Mouse (Mus musculus) hindbrain, embryonic 16.5 days (tissue): ENCODE data around the gene Chic2. TPM values are rescaled to one million over a fixed set of nuclear protein-coding genes. Genes with fewer than 3 reads are reported as not detected.

Experiments
- ATAC-seq: fragments of 200-750 bp; cut with Nextera tagmentation; 2 replicates; pipeline ENCODE4 v1.8.0; 2017; ENCODE audit warnings: moderate TSS enrichment, moderate library complexity
- H3K27ac ChIP-seq: fragments of 300-500 bp; sonication (generic); 2 replicates; pipeline ENCODE4 v1.5.1; 2014; ENCODE audit warnings: low read depth, mild to moderate bottlenecking, control low read depth, low read length, moderate library complexity
- H3K27me3 ChIP-seq: fragments of 300-500 bp; sonication (generic); replicated peaks from 2 replicates; pipeline ENCODE4 v1.6.1; 2014; ENCODE audit warnings: low read length; ENCODE audit not compliant: control insufficient read depth, insufficient read depth
- H3K36me3 ChIP-seq: fragments of 300-500 bp; sonication (generic); 2 replicates; pipeline ENCODE4 v1.6.1; 2014; ENCODE audit warnings: mild to moderate bottlenecking, low read length, moderate library complexity, mixed read lengths; ENCODE audit not compliant: control insufficient read depth, insufficient read depth
- H3K4me1 ChIP-seq: fragments of 300-500 bp; sonication (generic); 2 replicates; pipeline ENCODE4 v1.6.1; 2014; ENCODE audit warnings: low read depth, low read length; ENCODE audit not compliant: control insufficient read depth, insufficient read depth
- H3K4me2 ChIP-seq: fragments of 300-500 bp; sonication (generic); 2 replicates; pipeline ENCODE4 v1.6.1; 2014; ENCODE audit warnings: mild to moderate bottlenecking, low read length, control low read depth, moderate library complexity
- H3K4me3 ChIP-seq: fragments of 300-500 bp; sonication (generic); 2 replicates; pipeline ENCODE4 v1.5.1; 2014; ENCODE audit warnings: mild to moderate bottlenecking, low read length, control low read depth, moderate library complexity
- H3K9ac ChIP-seq: fragments of 300-500 bp; sonication (generic); 2 replicates; pipeline ENCODE4 v1.6.1; 2014; ENCODE audit warnings: low read depth, mild to moderate bottlenecking, control low read depth, low read length, moderate library complexity
- H3K9me3 ChIP-seq: fragments of 300-500 bp; sonication (generic); 2 replicates; pipeline ENCODE4 v1.6.1; 2014; ENCODE audit warnings: mild to moderate bottlenecking, low read length, moderate library complexity; ENCODE audit not compliant: control insufficient read depth
- WGBS: fragments of 180-500 bp; shearing (Covaris S2); extraction: QIAGEN DNeasy Blood & Tissue Kit; methylation state at CpG from one replicate; pipeline ENCODE4 v1.1.7; 2014; 5-methylcytosine and 5-hydroxymethylcytosine counted together
- polyA plus RNA-seq: library from polyadenylated mRNA; unstranded; fragments of >200 nt; fragmentation: Nextera tagmentation; extraction: Ambion mirVana; gene quantifications from 2 replicates; pipeline ENCODE4 v1.2.1, GENCODE M21; 2015

Chic2 gene
- polyA plus RNA-seq, 1 experiment from 2014 or later, result 26.5 TPM

GRCm38 (mm10) chr5:75043011-75043445 lies 1.5 kb downstream of the Chic2 start:
- H3K27me3 ChIP-seq, result no peaks in the 10 kb centered on the region
- ATAC-seq, result no peak

GRCm38 (mm10) chr5:75039307-75039706 lies 5.3 kb downstream of the Chic2 start:
- no peak for ATAC-seq
- 88% methylated on average over 1 of the region's 1 CpGs for WGBS

More at GRCm38 (mm10) chr5:75043011-75043445, 1.5 kb downstream of the Chic2 start:
- peak overlapping the region; percentile 80 for H3K4me2 ChIP-seq
- H3K9ac ChIP-seq, result peak overlapping the region; percentile 99
- peaks cover 15% of the 10 kb centered on the region for H3K4me1 ChIP-seq
- 45% methylated on average over 9 of the region's 9 CpGs for WGBS
- H3K36me3 ChIP-seq, result no peaks in the 10 kb centered on the region
- no peak overlapping the region for H3K27ac ChIP-seq
- no peaks in the 10 kb centered on the region for H3K9me3 ChIP-seq
- peak overlapping the region; percentile 97 for H3K4me3 ChIP-seq

GRCm38 (mm10) chr5:75035475-75035874 lies 9.1 kb downstream of the Chic2 start:
- H3K4me1 ChIP-seq, result no peaks in the 10 kb centered on the region
- no peaks in the 10 kb centered on the region for H3K9me3 ChIP-seq
- H3K4me3 ChIP-seq, result no peak overlapping the region
- no peaks in the 10 kb centered on the region for H3K36me3 ChIP-seq
- H3K27me3 ChIP-seq, result no peaks in the 10 kb centered on the region
- H3K27ac ChIP-seq, result no peak overlapping the region
- WGBS, result 89% methylated on average over 3 of the region's 3 CpGs
- H3K4me2 ChIP-seq, result no peak overlapping the region
- no peak overlapping the region for H3K9ac ChIP-seq
- ATAC-seq, result no peak

More at GRCm38 (mm10) chr5:75039307-75039706, 5.3 kb downstream of the Chic2 start:
- Histone ChIP-seq H3K4me1 (peaks cover 15% of the 10 kb centered on the region), H3K4me3 (no peak overlapping the region), H3K27ac (no peak overlapping the region), H3K36me3 (no peaks in the 10 kb centered on the region), H3K27me3 (no peaks in the 10 kb centered on the region), H3K9me3 (no peaks in the 10 kb centered on the region), H3K4me2 (no peak overlapping the region), H3K9ac (no peak overlapping the region)

- WGBS, result 32% methylated on average over 1 of the region's 1 CpGs
- no peak for ATAC-seq
- Histone ChIP-seq H3K27me3 (no peaks in the 10 kb centered on the region), H3K36me3 (no peaks in the 10 kb centered on the region; the same call in 1 of the 2 replicates), H3K27ac (no peak overlapping the region), H3K4me1 (peaks cover 3% of the 10 kb centered on the region; the same call in 1 of the 2 replicates), H3K9ac (no peak overlapping the region), H3K4me2 (no peak overlapping the region), H3K9me3 (no peaks in the 10 kb centered on the region), H3K4me3 (no peak overlapping the region)
Measured at GRCm38 (mm10) chr5:75014768-75015167, 29.8 kb downstream of the Chic2 start.

- 20% methylated on average over 8 of the region's 8 CpGs for WGBS
- Histone ChIP-seq H3K4me1 (peaks cover 3% of the 10 kb centered on the region; the same call in 1 of the 2 replicates), H3K4me2 (0 out of 2 replicates have a peak overlapping the region, but pooled peaks have one; percentile 19), H3K36me3 (peaks cover 5% of the 10 kb centered on the region; the same call in 1 of the 2 replicates), H3K9me3 (no peaks in the 10 kb centered on the region), H3K9ac (no peak overlapping the region), H3K4me3 (no peak overlapping the region), H3K27ac (peak overlapping the region; percentile 48), H3K27me3 (no peaks in the 10 kb centered on the region)
- no peak for ATAC-seq
Measured at GRCm38 (mm10) chr5:75012771-75013421, 31.7 kb downstream of the Chic2 start.

GRCm38 (mm10) chr5:75011985-75012738 lies 32.4 kb downstream of the Chic2 start:
- H3K36me3 ChIP-seq, result peaks cover 5% of the 10 kb centered on the region; the same call in 1 of the 2 replicates
- H3K9ac ChIP-seq, result no peak overlapping the region
- no peaks in the 10 kb centered on the region for H3K27me3 ChIP-seq
- WGBS, result 30% methylated on average over 4 of the region's 4 CpGs
- no peaks in the 10 kb centered on the region for H3K9me3 ChIP-seq
- peak; percentile 60; the same call in 1 of the 2 replicates for ATAC-seq
- H3K4me3 ChIP-seq, result no peak overlapping the region
- no peak overlapping the region for H3K4me2 ChIP-seq
- peaks cover 3% of the 10 kb centered on the region; the same call in 1 of the 2 replicates for H3K4me1 ChIP-seq
- no peak overlapping the region for H3K27ac ChIP-seq

GRCm38 (mm10) chr5:75004755-75005154 lies 39.8 kb downstream of the Chic2 start:
- no peak overlapping the region for H3K9ac ChIP-seq
- no peak overlapping the region for H3K27ac ChIP-seq
- H3K9me3 ChIP-seq, result no peaks in the 10 kb centered on the region
- WGBS, result 71% methylated on average over 3 of the region's 3 CpGs
- no peak overlapping the region for H3K4me3 ChIP-seq
- no peaks in the 10 kb centered on the region for H3K4me1 ChIP-seq
- no peak overlapping the region for H3K4me2 ChIP-seq
- no peak for ATAC-seq
- H3K36me3 ChIP-seq, result peaks cover 9% of the 10 kb centered on the region; the same call in 1 of the 2 replicates
- no peaks in the 10 kb centered on the region for H3K27me3 ChIP-seq

GRCm38 (mm10) chr5:75002109-75002508 lies 42.5 kb downstream of the Chic2 start:
- H3K9ac ChIP-seq, result no peak overlapping the region
- no peak for ATAC-seq

More at GRCm38 (mm10) chr5:75002109-75002508, 42.5 kb downstream of the Chic2 start:
- H3K9me3 ChIP-seq, result no peaks in the 10 kb centered on the region
- H3K36me3 ChIP-seq, result peaks cover 7% of the 10 kb centered on the region; the same call in 1 of the 2 replicates
- H3K27me3 ChIP-seq, result no peaks in the 10 kb centered on the region
- no peak overlapping the region for H3K4me2 ChIP-seq
- whole genome bisulfite sequencing, result 82% methylated on average over 3 of the region's 3 CpGs
- H3K4me1 ChIP-seq, result no peaks in the 10 kb centered on the region
- H3K27ac ChIP-seq, result no peak overlapping the region
- H3K4me3 ChIP-seq, result no peak overlapping the region
